Mouse (Mus musculus): ENCODE data around the gene Akr7a5. TPM values are rescaled to one million over a fixed set of nuclear protein-coding genes. Genes with fewer than 3 reads are reported as not detected.

Akr7a5 gene
- polyA plus RNA-seq, 1 experiment from 2014 or later = 78.5 TPM

DNA sequence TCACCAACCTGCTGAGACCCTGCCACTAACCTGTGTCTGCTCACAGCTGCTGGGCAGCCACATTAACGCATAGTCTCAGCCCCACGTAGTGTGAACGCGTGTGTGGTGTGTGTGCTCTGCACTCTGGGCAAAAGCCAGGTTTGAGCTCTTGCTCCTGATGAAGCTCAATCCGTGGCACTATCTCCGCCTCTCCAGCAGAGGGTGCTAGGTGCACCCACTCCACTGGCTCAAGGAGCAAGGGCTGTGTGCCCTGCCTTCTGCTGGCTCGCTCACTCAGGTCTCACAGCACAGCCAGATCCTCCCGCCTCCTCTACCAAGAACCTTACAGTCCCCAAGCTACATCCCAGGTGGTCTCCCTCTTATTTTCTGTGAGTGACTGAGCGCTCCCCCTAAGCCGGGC is 21.5 kb upstream of the Akr7a5 start:
- Histone ChIP-seq H3K27me3 (ENCODE audit: control insufficient read depth, insufficient read depth, low read length) (no peaks in the 10 kb centered on the region), H3K36me3 (ENCODE audit: control insufficient read depth, insufficient read depth, low read length) (peaks cover 7% of the 10 kb centered on the region; the same call in 1 of the 2 replicates), H3K9ac (ENCODE audit: low read length) (no peak overlapping the region), H3K27ac (ENCODE audit: low read depth, low read length) (no peak overlapping the region), H3K4me1 (ENCODE audit: control insufficient read depth, insufficient read depth, low read length) (no peaks in the 10 kb centered on the region), H3K9me3 (ENCODE audit: control insufficient read depth, low read length) (no peaks in the 10 kb centered on the region), H3K4me2 (no peak overlapping the region), H3K4me3 (ENCODE audit: low read depth, low read length) (no peak overlapping the region)
- DNase-seq (ENCODE audit: low spot score, missing footprints) = peak; percentile 85
- ATAC-seq (ENCODE audit: low FRiP score) = no peak
- 66% methylated on average over 10 of the region's 10 CpGs for WGBS

DNA sequence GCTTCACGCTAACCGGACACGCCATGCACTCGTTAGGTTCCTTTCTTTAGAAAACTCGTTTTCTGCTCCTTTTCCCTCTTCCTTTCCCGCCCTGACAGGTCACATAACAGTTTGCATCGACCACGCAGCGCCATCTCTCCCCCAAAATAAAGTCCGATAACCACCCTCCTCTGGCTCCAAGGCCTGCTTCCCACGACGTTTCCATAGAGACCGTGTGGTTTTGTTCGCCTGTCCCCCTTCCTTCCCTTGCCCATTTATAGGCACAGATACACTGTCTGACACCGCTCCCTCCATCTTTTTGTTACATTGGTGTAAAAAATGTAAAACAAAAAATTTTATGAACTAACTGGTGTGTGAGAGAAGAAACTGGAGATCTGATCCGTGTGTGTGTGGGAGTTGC is 19.4 kb upstream of the Akr7a5 start:
- Histone ChIP-seq H3K4me3 (ENCODE audit: low read depth, low read length) (no peak overlapping the region), H3K9me3 (ENCODE audit: control insufficient read depth, low read length) (no peaks in the 10 kb centered on the region), H3K9ac (ENCODE audit: low read length) (no peak overlapping the region), H3K4me1 (ENCODE audit: control insufficient read depth, insufficient read depth, low read length) (no peaks in the 10 kb centered on the region), H3K4me2 (no peak overlapping the region), H3K36me3 (ENCODE audit: control insufficient read depth, insufficient read depth, low read length) (0 out of 2 replicates have a peak, but pooled peaks cover 4% of the 10 kb centered on the region), H3K27ac (ENCODE audit: low read depth, low read length) (no peak overlapping the region), H3K27me3 (ENCODE audit: control insufficient read depth, insufficient read depth, low read length) (no peaks in the 10 kb centered on the region)
- ATAC-seq (ENCODE audit: low FRiP score) (no peak), DNase-seq (ENCODE audit: low spot score, missing footprints) (no peak)
- WGBS = 91% methylated on average over 16 of the region's 16 CpGs

DNA sequence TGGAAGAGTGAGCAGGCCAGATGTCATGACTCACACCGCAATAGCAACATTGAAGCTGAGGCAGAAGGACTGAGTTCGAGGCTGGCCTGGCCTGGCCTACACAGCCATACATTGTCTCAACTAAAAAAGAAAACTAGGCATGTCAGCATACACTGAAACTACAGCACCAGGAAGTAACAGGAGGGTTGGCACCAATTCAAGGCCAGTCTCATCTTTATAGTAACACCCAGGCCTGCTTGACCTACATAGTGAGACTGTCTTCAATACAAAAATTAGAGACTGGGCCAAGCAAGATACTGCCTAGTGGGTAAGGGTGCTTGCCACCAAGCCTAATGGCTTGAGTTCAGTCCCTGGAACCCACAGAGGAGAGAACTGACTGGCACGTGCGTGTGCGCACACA is 18.5 kb upstream of the Akr7a5 start:
- 95% methylated on average over 5 of the region's 5 CpGs for WGBS
- H3K27me3 ChIP-seq (ENCODE audit: control insufficient read depth, insufficient read depth, low read length) = no peaks in the 10 kb centered on the region
- DNase-seq (ENCODE audit: low spot score, missing footprints) (no peak), ATAC-seq (ENCODE audit: low FRiP score) (no peak)
- H3K4me2 ChIP-seq = no peak overlapping the region
- H3K9ac ChIP-seq (ENCODE audit: low read length) = no peak overlapping the region
- 0 out of 2 replicates have a peak, but pooled peaks cover 4% of the 10 kb centered on the region for H3K36me3 ChIP-seq (ENCODE audit: control insufficient read depth, insufficient read depth, low read length)
- no peaks in the 10 kb centered on the region for H3K9me3 ChIP-seq (ENCODE audit: control insufficient read depth, low read length)
- no peak overlapping the region for H3K4me3 ChIP-seq (ENCODE audit: low read depth, low read length)
- H3K4me1 ChIP-seq (ENCODE audit: control insufficient read depth, insufficient read depth, low read length) = no peaks in the 10 kb centered on the region
- no peak overlapping the region for H3K27ac ChIP-seq (ENCODE audit: low read depth, low read length)

DNA sequence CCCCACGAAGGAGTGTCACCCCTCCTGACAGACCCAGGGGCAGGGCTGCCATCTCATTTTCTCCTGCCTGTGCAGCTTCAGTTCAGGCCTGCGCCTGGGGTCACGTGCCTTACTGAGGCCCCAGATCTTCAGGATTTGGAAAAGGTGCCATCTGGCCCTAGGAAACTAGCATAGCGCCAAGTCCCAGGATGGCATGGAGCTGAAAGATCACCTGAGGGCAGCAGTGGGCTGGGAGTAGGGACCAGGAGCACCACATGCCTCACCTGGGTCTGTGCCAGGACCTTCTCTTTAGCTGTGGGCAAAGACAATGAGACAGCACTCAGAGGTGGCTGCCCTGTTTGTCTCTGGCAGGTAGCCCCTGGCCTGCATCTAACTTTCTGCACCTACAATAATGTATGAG is 13.0 kb upstream of the Akr7a5 start:
- no peak overlapping the region for H3K27ac ChIP-seq (ENCODE audit: low read depth, low read length)
- H3K4me1 ChIP-seq (ENCODE audit: control insufficient read depth, insufficient read depth, low read length) = no peaks in the 10 kb centered on the region
- H3K36me3 ChIP-seq (ENCODE audit: control insufficient read depth, insufficient read depth, low read length) = no peaks in the 10 kb centered on the region
- ATAC-seq (ENCODE audit: low FRiP score) = no peak
- no peaks in the 10 kb centered on the region for H3K9me3 ChIP-seq (ENCODE audit: control insufficient read depth, low read length)
- H3K27me3 ChIP-seq (ENCODE audit: control insufficient read depth, insufficient read depth, low read length) = no peaks in the 10 kb centered on the region
- H3K4me2 ChIP-seq = no peak overlapping the region
- H3K4me3 ChIP-seq (ENCODE audit: low read depth, low read length) = no peak overlapping the region
- DNase-seq (ENCODE audit: low spot score, missing footprints) = no peak
- 90% methylated on average over 4 of the region's 4 CpGs for WGBS
- no peak overlapping the region for H3K9ac ChIP-seq (ENCODE audit: low read length)

DNA sequence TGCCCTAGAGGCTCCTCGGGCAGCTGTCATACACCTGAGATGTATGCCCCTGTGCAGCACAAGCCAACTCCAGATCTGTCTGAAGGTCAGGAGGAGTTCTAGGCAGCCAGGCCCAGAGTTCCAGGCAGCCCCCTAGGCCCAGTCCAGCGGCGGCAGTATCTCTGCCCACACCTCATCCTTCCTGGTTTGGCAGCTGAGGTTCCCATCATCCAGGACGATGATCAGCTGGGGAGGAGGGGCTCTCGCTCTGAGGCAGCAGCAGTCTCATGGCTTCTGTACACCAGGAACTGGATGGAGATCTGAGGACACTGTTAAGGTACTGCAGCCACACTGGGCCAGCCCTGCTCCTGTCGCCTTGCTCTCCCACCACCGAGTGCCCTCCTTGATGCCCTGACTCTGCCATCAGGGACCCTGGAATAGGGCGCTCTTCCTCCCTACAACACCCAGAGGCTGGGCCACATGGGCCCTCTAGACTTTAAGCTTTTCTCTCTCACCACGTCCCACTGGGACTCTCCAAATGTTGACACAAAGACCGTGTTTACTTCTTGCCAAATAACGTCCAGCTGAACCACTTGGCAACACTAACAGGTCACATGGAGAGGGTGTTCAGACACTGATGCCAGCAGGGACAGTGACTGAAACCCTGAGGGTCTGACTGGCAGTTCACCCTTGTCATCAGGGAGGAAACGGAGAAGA is 11.7 kb upstream of the Akr7a5 start:
- 89% methylated on average over 12 of the region's 12 CpGs for WGBS
- H3K9me3 ChIP-seq (ENCODE audit: control insufficient read depth, low read length) = no peaks in the 10 kb centered on the region
- no peak overlapping the region for H3K4me3 ChIP-seq (ENCODE audit: low read depth, low read length)
- H3K27ac ChIP-seq (ENCODE audit: low read depth, low read length) = no peak overlapping the region
- H3K36me3 ChIP-seq (ENCODE audit: control insufficient read depth, insufficient read depth, low read length) = no peaks in the 10 kb centered on the region
- H3K4me2 ChIP-seq = no peak overlapping the region
- no peak overlapping the region for H3K9ac ChIP-seq (ENCODE audit: low read length)
- no peak for DNase-seq (ENCODE audit: low spot score, missing footprints)
- H3K4me1 ChIP-seq (ENCODE audit: control insufficient read depth, insufficient read depth, low read length) = no peaks in the 10 kb centered on the region
- no peak for ATAC-seq (ENCODE audit: low FRiP score)
- H3K27me3 ChIP-seq (ENCODE audit: control insufficient read depth, insufficient read depth, low read length) = no peaks in the 10 kb centered on the region

DNA sequence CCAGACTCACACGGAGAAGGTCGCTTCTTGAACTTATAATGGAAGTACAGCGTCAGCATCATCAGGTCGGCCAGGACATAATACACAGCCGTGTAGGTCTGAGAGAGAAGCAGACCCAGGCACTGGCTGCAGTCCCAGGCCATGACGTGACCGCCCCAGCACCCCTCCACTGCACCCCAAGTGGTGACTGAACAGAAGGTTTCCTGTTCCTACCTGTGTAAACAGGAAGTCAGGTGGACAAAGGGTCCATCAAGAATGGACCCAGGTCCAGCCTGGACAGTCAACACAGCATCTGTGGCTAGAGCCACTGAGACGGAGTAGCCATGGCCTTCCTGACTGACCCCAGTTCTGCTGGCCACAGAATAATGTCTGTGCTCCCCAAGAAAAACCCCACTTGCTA is 8.8 kb upstream of the Akr7a5 start:
- H3K4me1 ChIP-seq (ENCODE audit: control insufficient read depth, insufficient read depth, low read length) = no peaks in the 10 kb centered on the region
- no peaks in the 10 kb centered on the region for H3K36me3 ChIP-seq (ENCODE audit: control insufficient read depth, insufficient read depth, low read length)
- ATAC-seq (ENCODE audit: low FRiP score) = no peak
- DNase-seq (ENCODE audit: low spot score, missing footprints) = no peak
- H3K4me2 ChIP-seq = no peak overlapping the region
- H3K9me3 ChIP-seq (ENCODE audit: control insufficient read depth, low read length) = no peaks in the 10 kb centered on the region
- H3K27ac ChIP-seq (ENCODE audit: low read depth, low read length) = no peak overlapping the region
- 90% methylated on average over 8 of the region's 8 CpGs for WGBS
- no peak overlapping the region for H3K4me3 ChIP-seq (ENCODE audit: low read depth, low read length)
- no peak overlapping the region for H3K9ac ChIP-seq (ENCODE audit: low read length)
- H3K27me3 ChIP-seq (ENCODE audit: control insufficient read depth, insufficient read depth, low read length) = no peaks in the 10 kb centered on the region

DNA sequence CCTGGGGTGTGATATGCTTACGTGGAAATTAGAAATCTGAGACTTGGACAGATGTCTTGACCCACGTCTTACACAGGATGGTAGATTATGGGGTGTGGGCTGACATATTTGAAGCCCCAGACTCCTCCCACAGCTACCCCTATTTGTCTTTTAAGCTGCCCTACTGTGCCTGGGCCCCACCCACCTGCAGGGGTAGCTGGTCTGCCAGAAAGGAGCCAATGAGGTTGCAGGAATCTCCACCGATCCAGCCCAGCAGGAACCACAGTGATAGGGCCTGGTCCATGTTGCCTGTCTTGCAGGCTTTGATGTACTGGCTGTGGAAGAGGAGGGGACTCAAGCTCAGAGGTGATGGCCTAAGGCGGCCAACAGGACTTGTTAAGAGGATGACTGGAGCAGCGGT is 8.3 kb upstream of the Akr7a5 start:
- DNase-seq (ENCODE audit: low spot score, missing footprints) (no peak), ATAC-seq (ENCODE audit: low FRiP score) (no peak)
- 60% methylated on average over 5 of the region's 5 CpGs for WGBS
- Histone ChIP-seq H3K4me2 (no peak overlapping the region), H3K4me3 (ENCODE audit: low read depth, low read length) (no peak overlapping the region), H3K27ac (ENCODE audit: low read depth, low read length) (no peak overlapping the region), H3K4me1 (ENCODE audit: control insufficient read depth, insufficient read depth, low read length) (no peaks in the 10 kb centered on the region), H3K9ac (ENCODE audit: low read length) (no peak overlapping the region), H3K36me3 (ENCODE audit: control insufficient read depth, insufficient read depth, low read length) (no peaks in the 10 kb centered on the region), H3K9me3 (ENCODE audit: control insufficient read depth, low read length) (no peaks in the 10 kb centered on the region), H3K27me3 (ENCODE audit: control insufficient read depth, insufficient read depth, low read length) (no peaks in the 10 kb centered on the region)

DNA sequence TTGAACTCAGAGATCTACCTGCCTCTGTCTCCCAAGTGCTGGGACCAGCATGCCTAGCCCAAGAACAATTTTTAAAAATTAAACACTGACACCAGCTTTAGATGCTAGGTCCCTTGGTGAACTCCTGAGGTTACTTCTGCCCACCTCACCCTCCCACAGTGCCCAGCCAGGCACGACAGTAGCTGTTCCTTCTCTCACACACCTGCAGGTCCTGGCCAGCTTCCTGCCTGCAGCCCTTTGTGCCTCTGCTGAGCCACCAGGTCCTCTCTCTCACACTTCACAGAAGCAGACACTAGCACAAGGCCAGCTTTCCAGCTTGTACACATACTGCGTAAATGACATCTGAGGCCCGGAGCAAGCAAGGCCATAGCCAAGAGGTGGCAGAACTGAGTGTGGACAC is 5.0 kb upstream of the Akr7a5 start:
- Histone ChIP-seq H3K4me3 (ENCODE audit: low read depth, low read length) (no peak overlapping the region), H3K36me3 (ENCODE audit: control insufficient read depth, insufficient read depth, low read length) (no peaks in the 10 kb centered on the region), H3K9ac (ENCODE audit: low read length) (no peak overlapping the region), H3K9me3 (ENCODE audit: control insufficient read depth, low read length) (no peaks in the 10 kb centered on the region), H3K27me3 (ENCODE audit: control insufficient read depth, insufficient read depth, low read length) (no peaks in the 10 kb centered on the region; the same call in 1 of the 2 replicates), H3K27ac (ENCODE audit: low read depth, low read length) (no peak overlapping the region), H3K4me2 (no peak overlapping the region), H3K4me1 (ENCODE audit: control insufficient read depth, insufficient read depth, low read length) (peaks cover 5% of the 10 kb centered on the region; the same call in 1 of the 2 replicates)
- 91% methylated on average over 3 of the region's 3 CpGs for whole genome bisulfite sequencing
- ATAC-seq (ENCODE audit: low FRiP score) (no peak), DNase-seq (ENCODE audit: low spot score, missing footprints) (no peak)

DNA sequence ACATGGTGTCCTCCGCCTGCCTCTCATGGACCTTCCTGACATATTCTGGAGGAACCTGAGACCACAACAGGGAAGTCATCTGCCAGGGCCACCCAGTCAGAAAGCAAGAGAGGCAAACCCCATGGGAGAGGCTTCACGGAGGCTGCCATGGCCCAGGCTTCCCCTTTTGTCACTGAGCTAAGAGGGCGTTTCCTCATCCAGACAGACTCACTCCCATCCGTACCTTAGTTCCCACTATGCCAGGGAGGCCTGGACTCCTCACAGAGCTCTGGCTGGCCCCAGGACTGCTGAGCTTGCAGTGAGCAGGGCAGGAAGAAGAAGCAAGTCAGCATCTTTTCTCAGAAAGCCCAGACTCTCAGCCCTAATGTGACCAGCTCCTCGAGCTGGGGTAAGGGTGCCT is 2.6 kb upstream of the Akr7a5 start:
- Histone ChIP-seq H3K4me3 (ENCODE audit: low read depth, low read length) (no peak overlapping the region), H3K9me3 (ENCODE audit: control insufficient read depth, low read length) (no peaks in the 10 kb centered on the region), H3K36me3 (ENCODE audit: control insufficient read depth, insufficient read depth, low read length) (no peaks in the 10 kb centered on the region), H3K9ac (ENCODE audit: low read length) (no peak overlapping the region), H3K4me2 (no peak overlapping the region), H3K27ac (ENCODE audit: low read depth, low read length) (no peak overlapping the region), H3K27me3 (ENCODE audit: control insufficient read depth, insufficient read depth, low read length) (no peaks in the 10 kb centered on the region; the same call in 1 of the 2 replicates), H3K4me1 (ENCODE audit: control insufficient read depth, insufficient read depth, low read length) (peaks cover 13% of the 10 kb centered on the region)
- ATAC-seq (ENCODE audit: low FRiP score) (no peak), DNase-seq (ENCODE audit: low spot score, missing footprints) (no peak)
- WGBS = 86% methylated on average over 5 of the region's 5 CpGs

Measured in midbrain, embryonic 11.5 days (tissue).